Mouse (Mus musculus) adrenal gland, postnatal 25 days (tissue): ENCODE results near the gene Gm13723. TPM values are rescaled to one million over a fixed set of nuclear protein-coding genes. Genes with fewer than 3 reads are reported as not detected.

Experiments used
- DNase-seq: peaks from one replicate; pipeline ENCODE4 v3.0.0; 2021; ENCODE audit warnings: mixed read lengths
- long read RNA-seq: library from polyadenylated mRNA; stranded (forward); transcript quantifications from one replicate; pipeline ENCODE4 v2.0.0, GENCODE M21; 2021
- total RNA-seq: library from RNA; stranded (reverse); gene quantifications from 2 replicates; pipeline ENCODE4 v1.2.3, GENCODE M21; 2021

Gene Gm13723
- not detected in 2 replicates for total RNA-seq
- long read RNA-seq: 0 reads

- no peak for DNase-seq
Observed at GRCm38 (mm10) chr2:86874702-86875101, at the start of gene Gm13723. TSS of gene Gm13723 (minus strand) at chr2:86874802.

GRCm38 (mm10) chr2:86905647-86906046 is 31.0 kb upstream of the Gm13723 start:
- DNase-seq: no peak

GRCm38 (mm10) chr2:86892116-86892515 is 17.5 kb upstream of the Gm13723 start, which contains the start of gene Olfr1097:
TSS of gene Olfr1097 (minus strand) at chr2:86892216.
- no peak for DNase-seq

GRCm38 (mm10) chr2:86851596-86851995 is 23.0 kb downstream of the Gm13723 start, which contains the start of gene Olfr1095:
TSS of gene Olfr1095 (minus strand) at chr2:86851696.
- no peak for DNase-seq

- DNase-seq: no peak
Observed at GRCm38 (mm10) chr2:86824363-86824762, 50.2 kb downstream of the Gm13723 start, which contains the start of gene Olfr1094. TSS of gene Olfr1094 (plus strand) at chr2:86824663.

Other genes with a start within 250 kb of the Gm13723 start
- gene Olfr1084, start 235.1 kb downstream of the Gm13723 start, total RNA-seq: not detected in 2 replicates
- not detected in 2 replicates for gene Olfr1085, start 212.8 kb downstream of the Gm13723 start, total RNA-seq
- not detected in 2 replicates for gene Olfr1086, start 194.7 kb downstream of the Gm13723 start, total RNA-seq
- not detected in 2 replicates for gene Olfr1087, start 176.4 kb downstream of the Gm13723 start, total RNA-seq
- gene Olfr1089, start 141.1 kb downstream of the Gm13723 start, total RNA-seq: not detected in 2 replicates
- not detected in 2 replicates for gene Olfr1090, start 115.8 kb downstream of the Gm13723 start, total RNA-seq
- gene Olfr1093, start 92.3 kb downstream of the Gm13723 start, total RNA-seq: not detected in 2 replicates
- not detected in 2 replicates for gene Olfr141, start 64.8 kb downstream of the Gm13723 start, total RNA-seq
- gene Olfr1094, start 50.1 kb downstream of the Gm13723 start, total RNA-seq: not detected in 2 replicates
- not detected in 2 replicates for gene Olfr1095, start 23.1 kb downstream of the Gm13723 start, total RNA-seq
- not detected in 2 replicates for gene Olfr1097, start 17.4 kb upstream of the Gm13723 start, total RNA-seq
- gene Olfr1098, start 49.7 kb upstream of the Gm13723 start, total RNA-seq: not detected in 2 replicates
- not detected in 2 replicates for gene Olfr1099, start 85.9 kb upstream of the Gm13723 start, total RNA-seq
- not detected in 2 replicates for gene Olfr1100, start 105.2 kb upstream of the Gm13723 start, total RNA-seq
- gene Olfr1101, start 116.4 kb upstream of the Gm13723 start, total RNA-seq: not detected in 2 replicates
- not detected in 2 replicates for gene Olfr1102, start 123.6 kb upstream of the Gm13723 start, total RNA-seq
- not detected in 2 replicates for gene Olfr1104, start 152.3 kb upstream of the Gm13723 start, total RNA-seq
- gene Olfr1105, start 161.7 kb upstream of the Gm13723 start, total RNA-seq: not detected in 2 replicates
- not detected in 2 replicates for gene Olfr1106, start 177.5 kb upstream of the Gm13723 start, total RNA-seq
- gene Olfr1107, start 201.0 kb upstream of the Gm13723 start, total RNA-seq: not detected in 2 replicates
- gene Olfr1109, start 221.2 kb upstream of the Gm13723 start, total RNA-seq: not detected in 2 replicates
- not detected in 2 replicates for gene Olfr259, start 239.8 kb upstream of the Gm13723 start, total RNA-seq